Mouse (Mus musculus) adrenal gland (tissue): ENCODE measurements around the gene Gcg.

ENCODE experiments used
- intact Hi-C: fragments of 180-260 bp; cut with DNase I; formaldehyde crosslinking; loops from one replicate; pipeline ENCODE4 v1.15.1; 2025

Gene Gcg

GRCm38 (mm10) chr2:62460231-62460710, 23.2 kb downstream of the Gcg start:
- intact Hi-C loops = no loop called here

- intact Hi-C loops = loop anchor here (2.0 to 5.0 kb wide), 2 partner anchors 112 to 473 kb away; no protein-coding TSS in a partner anchor
Observed at GRCm38 (mm10) chr2:62459241-62460174, 23.9 kb downstream of the Gcg start.

GRCm38 (mm10) chr2:62458070-62458469, 25.4 kb downstream of the Gcg start:
- intact Hi-C loops = loop anchor here (2.0 to 5.0 kb wide), 2 partner anchors 111 to 471 kb away; no protein-coding TSS in a partner anchor

GRCm38 (mm10) chr2:62454991-62455390, 28.5 kb downstream of the Gcg start:
- intact Hi-C loops = loop anchor here (5.0 kb wide), 1 partner anchor 108 kb away; no protein-coding TSS in a partner anchor

GRCm38 (mm10) chr2:62454033-62454432, 29.4 kb downstream of the Gcg start:
- intact Hi-C loops = no loop called here

GRCm38 (mm10) chr2:62450364-62450763, 33.1 kb downstream of the Gcg start:
- intact Hi-C loops = no loop called here

GRCm38 (mm10) chr2:62449692-62450346, 33.6 kb downstream of the Gcg start:
- intact Hi-C loops = no loop called here

- intact Hi-C loops = no loop called here
Observed at GRCm38 (mm10) chr2:62440802-62441544, 42.5 kb downstream of the Gcg start.

- intact Hi-C loops = no loop called here
Observed at GRCm38 (mm10) chr2:62440083-62440482, 43.4 kb downstream of the Gcg start.

- intact Hi-C loops = no loop called here
Observed at GRCm38 (mm10) chr2:62431245-62431795, 52.1 kb downstream of the Gcg start.

- intact Hi-C loops = no loop called here
Observed at GRCm38 (mm10) chr2:62425941-62426340, 57.5 kb downstream of the Gcg start.
